Mouse (Mus musculus): ENCODE measurements around the gene Efna4. TPM values are rescaled to one million over a fixed set of nuclear protein-coding genes. Genes with fewer than 3 reads are reported as not detected.

Efna4 gene
- polyA plus RNA-seq, 1 experiment from 2014 or later, result 18.1 TPM

GRCm38 (mm10) chr3:89315195-89315929, 22.5 kb downstream of the Efna4 start:
- H3K9ac ChIP-seq, result peak overlapping the region; percentile 11; the same call in 1 of the 2 replicates
- peaks cover 43% of the 10 kb centered on the region for H3K4me1 ChIP-seq (replicated peaks)
- H3K36me3 ChIP-seq, result no peaks in the 10 kb centered on the region
- H3K9me3 ChIP-seq, result no peaks in the 10 kb centered on the region
- WGBS, result 6% methylated on average over 26 of the region's 26 CpGs
- H3K27me3 ChIP-seq (replicated peaks), result peaks cover 24% of the 10 kb centered on the region
- ATAC-seq, result peak; percentile 35
- H3K4me2 ChIP-seq (replicated peaks), result peak overlapping the region; percentile 61
- H3K4me3 ChIP-seq (replicated peaks), result peak overlapping the region; percentile 27
- H3K27ac ChIP-seq, result no peak overlapping the region

DNA sequence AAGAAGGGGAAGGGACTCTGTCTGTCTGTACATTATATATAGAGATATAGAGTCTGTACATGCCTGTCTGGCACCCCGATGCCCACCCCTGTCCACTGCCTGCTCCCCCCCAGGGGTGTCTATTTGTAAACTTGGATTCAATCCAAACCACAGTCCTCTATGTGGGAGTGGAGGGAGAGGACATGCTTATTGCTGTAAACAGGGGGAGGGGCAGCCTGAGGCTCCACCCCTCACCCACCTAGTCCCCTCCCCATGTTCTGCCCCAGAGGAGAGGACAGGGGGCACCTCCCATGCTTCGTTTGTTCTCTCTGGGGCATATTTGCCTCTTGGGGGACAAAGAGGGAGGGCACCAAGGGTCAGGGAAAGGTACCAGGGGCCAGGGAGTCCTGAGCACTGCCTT, 23.0 kb downstream of the Efna4 start:
- no peak for ATAC-seq
- Histone ChIP-seq H3K4me3 (replicated peaks) (no peak overlapping the region), H3K36me3 (no peaks in the 10 kb centered on the region), H3K27ac (no peak overlapping the region), H3K4me2 (replicated peaks) (peak overlapping the region; percentile 61), H3K27me3 (replicated peaks) (peaks cover 20% of the 10 kb centered on the region), H3K9me3 (no peaks in the 10 kb centered on the region), H3K4me1 (replicated peaks) (peaks cover 37% of the 10 kb centered on the region), H3K9ac (no peak overlapping the region; the same call in 1 of the 2 replicates)
- WGBS, result 48% methylated on average over 2 of the region's 2 CpGs

GRCm38 (mm10) chr3:89314340-89314739, 23.5 kb downstream of the Efna4 start:
- H3K27me3 ChIP-seq (replicated peaks), result peaks cover 17% of the 10 kb centered on the region
- no peak overlapping the region for H3K4me3 ChIP-seq (replicated peaks)
- no peaks in the 10 kb centered on the region for H3K9me3 ChIP-seq
- no peaks in the 10 kb centered on the region for H3K36me3 ChIP-seq
- H3K4me1 ChIP-seq (replicated peaks), result peaks cover 33% of the 10 kb centered on the region
- H3K27ac ChIP-seq, result no peak overlapping the region
- WGBS, result 61% methylated on average over 5 of the region's 5 CpGs
- no peak overlapping the region for H3K9ac ChIP-seq
- H3K4me2 ChIP-seq (replicated peaks), result no peak overlapping the region
- no peak for ATAC-seq

GRCm38 (mm10) chr3:89308089-89308488, 29.7 kb downstream of the Efna4 start:
- peak; percentile 67; the same call in 1 of the 2 replicates for ATAC-seq
- WGBS, result 5% methylated on average over 9 of the region's 9 CpGs
- peaks cover 8% of the 10 kb centered on the region for H3K4me1 ChIP-seq (replicated peaks)

DNA sequence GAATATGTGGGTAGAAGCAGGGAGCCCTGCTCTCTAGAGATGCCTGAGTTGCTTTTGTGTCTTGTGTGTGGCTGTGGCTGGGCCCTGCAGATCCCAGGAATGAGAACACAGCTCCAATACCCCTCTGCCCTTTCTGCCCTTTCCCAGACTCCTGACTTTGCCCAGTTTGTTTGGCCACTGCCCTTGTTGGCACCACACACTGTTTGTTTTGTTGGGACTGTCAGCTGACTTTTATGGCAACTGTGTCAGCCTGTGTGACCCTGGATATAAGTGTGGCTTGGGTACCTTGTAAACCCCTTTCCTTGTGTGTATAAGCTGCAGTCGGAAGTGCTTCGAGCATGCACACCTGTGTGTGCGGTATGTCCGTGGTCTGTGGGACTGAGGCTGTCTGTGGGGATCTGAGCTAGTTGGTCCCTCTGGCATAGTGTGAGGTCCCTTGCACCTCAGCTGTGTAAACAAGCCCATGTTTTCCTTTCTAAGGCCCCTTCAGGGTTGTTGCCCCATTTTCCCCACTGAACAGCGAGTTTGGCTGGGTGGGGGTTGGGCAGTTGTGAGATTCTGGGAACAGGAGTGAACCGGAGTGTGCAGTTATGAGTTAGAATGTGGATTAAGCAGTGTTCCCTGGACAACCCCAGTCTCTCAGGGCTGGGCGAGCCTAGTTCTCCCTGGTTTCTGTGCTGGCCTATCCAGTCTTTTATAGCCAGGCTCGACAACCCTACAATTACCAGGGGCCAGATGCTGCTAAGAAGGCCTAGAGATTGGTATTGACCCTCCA, 32.1 kb downstream of the Efna4 start:
- Histone ChIP-seq H3K27ac (0 out of 2 replicates have a peak overlapping the region, but pooled peaks have one; percentile 9), H3K4me2 (replicated peaks) (no peak overlapping the region), H3K9me3 (no peaks in the 10 kb centered on the region), H3K27me3 (replicated peaks) (no peaks in the 10 kb centered on the region), H3K36me3 (no peaks in the 10 kb centered on the region), H3K4me1 (replicated peaks) (peaks cover 8% of the 10 kb centered on the region), H3K4me3 (replicated peaks) (no peak overlapping the region), H3K9ac (no peak overlapping the region)
- 57% methylated on average over 8 of the region's 8 CpGs for WGBS
- ATAC-seq, result peak; percentile 25

More at GRCm38 (mm10) chr3:89308089-89308488, 29.7 kb downstream of the Efna4 start:
- no peaks in the 10 kb centered on the region for H3K27me3 ChIP-seq (replicated peaks)
- no peak overlapping the region for H3K9ac ChIP-seq
- H3K4me3 ChIP-seq (replicated peaks), result no peak overlapping the region
- no peak overlapping the region for H3K27ac ChIP-seq
- H3K9me3 ChIP-seq, result no peaks in the 10 kb centered on the region
- H3K36me3 ChIP-seq, result no peaks in the 10 kb centered on the region
- H3K4me2 ChIP-seq (replicated peaks), result no peak overlapping the region

GRCm38 (mm10) chr3:89305105-89305504, 32.7 kb downstream of the Efna4 start:
- 0 out of 2 replicates have a peak overlapping the region, but pooled peaks have one; percentile 9 for H3K27ac ChIP-seq
- H3K9ac ChIP-seq, result no peak overlapping the region
- H3K9me3 ChIP-seq, result no peaks in the 10 kb centered on the region
- H3K36me3 ChIP-seq, result no peaks in the 10 kb centered on the region
- WGBS, result 52% methylated on average over 4 of the region's 4 CpGs
- H3K27me3 ChIP-seq (replicated peaks), result no peaks in the 10 kb centered on the region
- no peak overlapping the region for H3K4me2 ChIP-seq (replicated peaks)
- H3K4me1 ChIP-seq (replicated peaks), result peaks cover 8% of the 10 kb centered on the region
- ATAC-seq, result peak; percentile 58
- no peak overlapping the region for H3K4me3 ChIP-seq (replicated peaks)

DNA sequence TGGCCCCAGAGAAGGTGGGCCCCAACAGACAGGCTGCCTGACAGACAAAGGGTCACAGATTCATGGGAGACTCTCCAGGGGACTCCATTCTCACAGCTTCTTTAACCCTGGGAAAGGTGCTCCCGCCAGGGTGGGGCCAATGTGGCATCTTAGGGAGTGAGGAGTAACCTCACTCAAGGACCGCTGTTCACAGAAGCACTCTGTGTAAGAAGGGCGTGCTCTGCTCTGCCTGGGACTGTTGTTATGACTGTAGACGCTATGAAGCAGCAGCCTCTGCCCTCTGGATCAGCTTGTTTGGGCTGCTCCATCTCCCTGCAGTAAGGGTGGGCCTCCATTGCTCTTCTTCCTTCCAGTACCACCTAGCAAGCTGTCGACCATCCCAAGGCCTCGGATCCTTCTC, 33.4 kb downstream of the Efna4 start:
- WGBS, result 49% methylated on average over 6 of the region's 6 CpGs
- Histone ChIP-seq H3K9me3 (no peaks in the 10 kb centered on the region), H3K4me1 (replicated peaks) (peaks cover 12% of the 10 kb centered on the region), H3K27me3 (replicated peaks) (no peaks in the 10 kb centered on the region), H3K27ac (0 out of 2 replicates have a peak overlapping the region, but pooled peaks have one; percentile 9), H3K36me3 (no peaks in the 10 kb centered on the region), H3K4me3 (replicated peaks) (no peak overlapping the region), H3K9ac (no peak overlapping the region), H3K4me2 (replicated peaks) (no peak overlapping the region)
- ATAC-seq, result no peak

DNA sequence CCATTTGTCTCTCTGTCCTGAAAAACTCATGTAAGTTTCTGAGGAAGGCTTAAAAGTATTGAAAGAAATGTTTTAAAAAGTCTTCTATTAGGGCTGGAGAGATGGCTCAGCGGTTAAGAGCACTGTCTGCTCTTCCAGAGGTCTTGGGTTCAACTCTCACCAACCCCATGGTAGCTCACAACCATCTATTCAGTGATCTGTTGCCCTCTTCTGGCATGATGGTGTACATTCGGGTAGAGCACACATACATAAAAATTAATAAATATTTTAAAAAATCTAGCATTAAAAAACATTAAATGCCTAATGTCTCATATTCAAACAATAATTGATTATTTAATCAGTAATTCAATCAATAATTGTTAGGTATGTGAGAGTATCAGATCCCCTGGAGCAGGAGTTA, 37.3 kb downstream of the Efna4 start:
- Histone ChIP-seq H3K9ac (no peak overlapping the region), H3K4me1 (replicated peaks) (peaks cover 14% of the 10 kb centered on the region; the same call in 1 of the 2 replicates), H3K9me3 (no peaks in the 10 kb centered on the region), H3K27ac (peak overlapping the region; percentile 37; the same call in 1 of the 2 replicates), H3K4me2 (replicated peaks) (peak overlapping the region; percentile 66; the same call in 1 of the 2 replicates), H3K27me3 (replicated peaks) (no peaks in the 10 kb centered on the region), H3K4me3 (replicated peaks) (no peak overlapping the region), H3K36me3 (no peaks in the 10 kb centered on the region)
- ATAC-seq, result no peak
- WGBS, result 68% methylated on average over 2 of the region's 2 CpGs

GRCm38 (mm10) chr3:89300071-89300470, 37.8 kb downstream of the Efna4 start:
- peak; percentile 89 for ATAC-seq
- H3K9me3 ChIP-seq, result no peaks in the 10 kb centered on the region
- H3K4me1 ChIP-seq (replicated peaks), result peaks cover 14% of the 10 kb centered on the region; the same call in 1 of the 2 replicates
- H3K4me2 ChIP-seq (replicated peaks), result peak overlapping the region; percentile 66
- H3K36me3 ChIP-seq, result no peaks in the 10 kb centered on the region
- H3K27me3 ChIP-seq (replicated peaks), result no peaks in the 10 kb centered on the region
- H3K4me3 ChIP-seq (replicated peaks), result peak overlapping the region; percentile 29
- H3K27ac ChIP-seq, result peak overlapping the region; percentile 84; the same call in 1 of the 2 replicates
- WGBS, result 30% methylated on average over 1 of the region's 1 CpGs
- H3K9ac ChIP-seq, result peak overlapping the region; percentile 47; the same call in 1 of the 2 replicates

DNA sequence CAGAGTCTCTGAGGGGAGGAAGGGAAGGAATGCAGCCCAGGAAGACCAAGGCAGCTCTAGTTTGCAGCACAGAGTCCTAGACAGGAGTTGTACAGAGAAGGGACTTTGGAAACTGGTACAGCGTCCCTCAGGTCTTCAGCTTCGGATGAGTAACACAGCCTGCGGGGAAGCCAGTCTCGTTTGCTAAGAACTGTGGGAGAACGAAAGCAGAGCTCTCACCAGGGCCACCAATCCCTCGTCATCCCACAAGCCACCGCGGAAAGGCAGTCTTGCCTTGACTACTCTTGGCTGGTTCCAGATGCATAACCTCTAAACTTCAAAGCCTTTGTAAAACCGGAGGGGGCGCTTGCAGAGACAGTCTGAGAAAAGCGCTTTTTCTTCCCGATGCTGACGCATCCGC, 38.3 kb downstream of the Efna4 start:
- peaks cover 12% of the 10 kb centered on the region; the same call in 1 of the 2 replicates for H3K4me1 ChIP-seq (replicated peaks)
- peak overlapping the region; percentile 47 for H3K9ac ChIP-seq
- H3K36me3 ChIP-seq, result no peaks in the 10 kb centered on the region
- 1% methylated on average over 14 of the region's 14 CpGs for WGBS
- H3K9me3 ChIP-seq, result no peaks in the 10 kb centered on the region
- H3K4me2 ChIP-seq (replicated peaks), result peak overlapping the region; percentile 66
- no peaks in the 10 kb centered on the region for H3K27me3 ChIP-seq (replicated peaks)
- H3K4me3 ChIP-seq (replicated peaks), result peak overlapping the region; percentile 29
- peak; percentile 52 for ATAC-seq
- peak overlapping the region; percentile 84 for H3K27ac ChIP-seq

- Histone ChIP-seq H3K4me1 (replicated peaks) (peaks cover 8% of the 10 kb centered on the region; the same call in 1 of the 2 replicates), H3K9ac (no peak overlapping the region; the same call in 1 of the 2 replicates), H3K36me3 (no peaks in the 10 kb centered on the region), H3K27me3 (replicated peaks) (no peaks in the 10 kb centered on the region), H3K9me3 (no peaks in the 10 kb centered on the region), H3K4me2 (replicated peaks) (peak overlapping the region; percentile 66; the same call in 1 of the 2 replicates), H3K4me3 (replicated peaks) (no peak overlapping the region), H3K27ac (peak overlapping the region; percentile 84; the same call in 1 of the 2 replicates)
- 84% methylated on average over 6 of the region's 6 CpGs for WGBS
- ATAC-seq, result no peak
Observed at GRCm38 (mm10) chr3:89298908-89299307, 38.9 kb downstream of the Efna4 start.

- Histone ChIP-seq H3K9ac (no peak overlapping the region), H3K4me3 (replicated peaks) (no peak overlapping the region), H3K4me1 (replicated peaks) (peaks cover 10% of the 10 kb centered on the region; the same call in 1 of the 2 replicates), H3K36me3 (no peaks in the 10 kb centered on the region), H3K27ac (no peak overlapping the region), H3K27me3 (replicated peaks) (no peaks in the 10 kb centered on the region), H3K9me3 (no peaks in the 10 kb centered on the region), H3K4me2 (replicated peaks) (no peak overlapping the region)
- no peak for ATAC-seq
- 83% methylated on average over 11 of the region's 11 CpGs for WGBS
Observed at GRCm38 (mm10) chr3:89296761-89297396, 40.9 kb downstream of the Efna4 start.

Measured in intestine, embryonic 15.5 days (tissue).